Mouse (Mus musculus) cerebellum, adult 2 months (tissue): Measurements from ENCODE around the gene Cdc5l.
"Not testable (repeated sequence)": the region's sequence is repeated elsewhere in the genome, so short reads cannot be mapped to it uniquely, and the experiment has no call there.

ENCODE experiments used
- CTCF ChIP-seq: fragments of 200-500 bp; IDR thresholded peaks from 2 replicates; pipeline ENCODE4 v1.5.1; 2011; ENCODE audit warnings: low read depth, mild to moderate bottlenecking, control low read depth, low read length, moderate library complexity, borderline replicate concordance; ENCODE audit not compliant: insufficient read depth
- POLR2A ChIP-seq: fragments of 200-500 bp; IDR thresholded peaks from 2 replicates; pipeline ENCODE4 v1.6.1; 2011; ENCODE audit warnings: low read length, control low read depth, borderline replicate concordance; ENCODE audit not compliant: insufficient read depth

GRCm38 (mm10) chr17:45411617-45412016, 21.9 kb downstream of the Cdc5l start:
- not testable (repeated sequence) for TF ChIP-seq POLR2A, CTCF
